Mouse (Mus musculus) adrenal gland, postnatal 36 days (tissue): Measurements from ENCODE around the gene Ctsd. TPM values are rescaled to one million over a fixed set of nuclear protein-coding genes. Genes with fewer than 3 reads are reported as not detected.
"Not testable (repeated sequence)": the region's sequence is repeated elsewhere in the genome, so short reads cannot be mapped to it uniquely, and the experiment has no call there.

Source experiments
- DNase-seq, 2 experiments: peaks; one replicate each; pipeline ENCODE4 v3.0.0; 2021; ENCODE audit warnings: mixed read lengths in 1 of 2
- total RNA-seq, 2 experiments: library from RNA; stranded (reverse); gene quantifications; 2 replicates each; pipeline ENCODE4 v1.2.3; 2021

Ctsd gene
- total RNA-seq, 2 experiments from 2014 or later: 932 to 1,123 TPM

- peak; percentile 90 to 93 for DNase-seq
These were observed 53.6 kb downstream of the Ctsd start for GRCm38 (mm10) chr7:142334246-142334645.

- not testable (repeated sequence) for DNase-seq
These were observed 55.1 kb downstream of the Ctsd start for GRCm38 (mm10) chr7:142332741-142333140.

- DNase-seq: no peak
These were observed 56.6 kb downstream of the Ctsd start for GRCm38 (mm10) chr7:142331281-142331680.

- peak; percentile 55 to 74 for DNase-seq
These were observed 57.5 kb downstream of the Ctsd start for GRCm38 (mm10) chr7:142330271-142330724.

GRCm38 (mm10) chr7:142328507-142328906, 59.3 kb downstream of the Ctsd start:
- no peak for DNase-seq

GRCm38 (mm10) chr7:142326714-142327445, 61.0 kb downstream of the Ctsd start:
- DNase-seq: peak; percentile 34 to 40

Other genes starting within 250 kb of the Ctsd start
- not detected for gene Gm45337, start 243.4 kb downstream of the Ctsd start, total RNA-seq
- gene Gm29735, start 230.9 kb downstream of the Ctsd start, total RNA-seq: not detected
- gene Gm4553, start 222.3 kb downstream of the Ctsd start, total RNA-seq: not detected
- not detected for gene Krtap5-2, start 212.0 kb downstream of the Ctsd start, total RNA-seq
- not detected for gene Gm10153, start 197.6 kb downstream of the Ctsd start, total RNA-seq
- not detected for gene Krtap5-3, start 186.7 kb downstream of the Ctsd start, total RNA-seq
- gene Gm7579, start 176.2 kb downstream of the Ctsd start, total RNA-seq: not detected
- gene Krtap5-5, start 158.1 kb downstream of the Ctsd start, total RNA-seq: not detected
- gene Gm40460, start 147.0 kb downstream of the Ctsd start, total RNA-seq: not detected
- not detected for gene Gm2431, start 129.7 kb downstream of the Ctsd start, total RNA-seq
- gene Gm4559, start 113.7 kb downstream of the Ctsd start, total RNA-seq: not detected
- not detected for gene Krtap5-1, start 90.9 kb downstream of the Ctsd start, total RNA-seq
- not detected for gene Krtap5-4, start 84.5 kb downstream of the Ctsd start, total RNA-seq
- 1 to 10 TPM; 3.0 to 4.4 TPM for gene Ifitm10, start 14.3 kb downstream of the Ctsd start, total RNA-seq
- 1 to 10 TPM; 2.6 to 3.3 TPM for gene Gm49369, start 5.4 kb downstream of the Ctsd start, total RNA-seq
- not detected for gene Syt8, start 46.8 kb upstream of the Ctsd start, total RNA-seq
- under 1 TPM; 0.50 to 0.89 TPM for gene Tnni2, start 53.8 kb upstream of the Ctsd start, total RNA-seq
- gene Lsp1, start 72.8 kb upstream of the Ctsd start, total RNA-seq: 10 to 100 TPM; 16.8 to 23.1 TPM
- gene Tnnt3, start 110.8 kb upstream of the Ctsd start, total RNA-seq: 1 to 10 TPM in 1 of 2 experiments, under 1 TPM in 1; 0.40 to 1.2 TPM
- 1 to 10 TPM; 6.2 to 8.1 TPM for gene Mrpl23, start 144.6 kb upstream of the Ctsd start, total RNA-seq